Mouse (Mus musculus): ENCODE results near the gene Rprd1b.

- TF ChIP-seq CTCF (IDR thresholded peaks at IDR 0.05; ENCODE audit: low read depth, low read length) = no peak
- TF ChIP-seq POLR2A (IDR thresholded peaks at IDR 0.05; ENCODE audit: borderline replicate concordance, low read depth, low read length) = no peak
Observed at GRCm38 (mm10) chr2:158104966-158105365, 76.7 kb downstream of the Rprd1b start.
